Mouse (Mus musculus) kidney, postnatal 0 days (tissue): ENCODE measurements around the gene E2f3. TPM values are rescaled to one million over a fixed set of nuclear protein-coding genes. Genes with fewer than 3 reads are reported as not detected.

Experiments used
- ATAC-seq: fragments of 200-750 bp; cut with Nextera tagmentation; replicated peaks from 2 replicates; pipeline ENCODE4 v1.8.0; 2017; ENCODE audit warnings: low read depth, moderate number of reproducible peaks, moderate TSS enrichment, moderate library complexity; ENCODE audit not compliant: low FRiP score
- DNase-seq: peaks from one replicate; pipeline ENCODE4 v3.0.0-alpha.2; 2016; ENCODE audit warnings: low spot score
- H3K27ac ChIP-seq: fragments of 300-500 bp; sonication (generic); 2 replicates; pipeline ENCODE4 v1.5.1; 2014; ENCODE audit warnings: mild to moderate bottlenecking
- H3K27me3 ChIP-seq: fragments of 300-500 bp; sonication (generic); 2 replicates; pipeline ENCODE4 v1.6.1; 2014; ENCODE audit warnings: low read length, mixed read lengths; ENCODE audit not compliant: insufficient read depth
- H3K36me3 ChIP-seq: fragments of 300-500 bp; sonication (generic); 2 replicates; pipeline ENCODE4 v1.6.1; 2014; ENCODE audit warnings: low read length, mixed read lengths; ENCODE audit not compliant: insufficient read depth
- H3K4me1 ChIP-seq: fragments of 300-500 bp; sonication (generic); replicated peaks from 2 replicates; pipeline ENCODE4 v1.6.1; 2014; ENCODE audit warnings: antibody characterized with exemption, low read length, mixed read lengths; ENCODE audit not compliant: insufficient read depth
- H3K4me2 ChIP-seq: fragments of 300-500 bp; sonication (generic); 2 replicates; pipeline ENCODE4 v1.6.1; 2014; ENCODE audit warnings: mild to moderate bottlenecking, low read length, moderate library complexity, mixed read lengths
- H3K4me3 ChIP-seq: fragments of 300-500 bp; sonication (generic); replicated peaks from 2 replicates; pipeline ENCODE4 v1.5.1; 2014; ENCODE audit warnings: low read depth, low read length
- H3K9ac ChIP-seq: fragments of 300-500 bp; sonication (generic); 2 replicates; pipeline ENCODE4 v1.6.1; 2014; ENCODE audit warnings: low read depth, low read length
- H3K9me3 ChIP-seq: fragments of 300-500 bp; sonication (generic); replicated peaks from 2 replicates; pipeline ENCODE4 v1.6.1; 2016; ENCODE audit warnings: low read length, inconsistent platforms, mixed read lengths
- CTCF ChIP-seq: IDR thresholded peaks from 2 replicates; pipeline ENCODE4 v1.5.1; 2016; ENCODE audit warnings: antibody characterized with exemption, low read depth, mild to moderate bottlenecking, moderate library complexity
- WGBS: fragments of 180-500 bp; shearing (Covaris S2); extraction: QIAGEN DNeasy Blood & Tissue Kit; methylation state at CpG from one replicate; pipeline ENCODE4 v1.1.7; 2014; 5-methylcytosine and 5-hydroxymethylcytosine counted together
- polyA plus RNA-seq: library from polyadenylated mRNA; unstranded; fragments of >200 nt; fragmentation: Nextera tagmentation; extraction: Ambion mirVana; gene quantifications from 2 replicates; pipeline ENCODE4 v1.2.1, GENCODE M21; 2015

The E2f3 gene
- polyA plus RNA-seq, 1 experiment from 2014 or later = 8.2 TPM

GRCm38 (mm10) chr13:30001041-30001440 lies 15.2 kb upstream of the E2f3 start:
- no peak overlapping the region for H3K4me2 ChIP-seq
- no peaks in the 10 kb centered on the region for H3K36me3 ChIP-seq
- H3K9me3 ChIP-seq = no peaks in the 10 kb centered on the region
- H3K27me3 ChIP-seq = no peaks in the 10 kb centered on the region
- DNase-seq (peak; percentile 73), ATAC-seq (no peak)
- H3K9ac ChIP-seq = no peak overlapping the region
- no peak for TF ChIP-seq CTCF
- 0 out of 2 replicates have a peak, but pooled peaks cover 2% of the 10 kb centered on the region for H3K4me1 ChIP-seq
- H3K27ac ChIP-seq = no peak overlapping the region
- H3K4me3 ChIP-seq = no peak overlapping the region
- WGBS = 37% methylated on average over 5 of the region's 5 CpGs

GRCm38 (mm10) chr13:29987956-29988355 lies 2.1 kb upstream of the E2f3 start:
- no peaks in the 10 kb centered on the region for H3K9me3 ChIP-seq
- H3K4me3 ChIP-seq = no peak overlapping the region
- H3K9ac ChIP-seq = no peak overlapping the region
- DNase-seq (no peak), ATAC-seq (no peak)
- no peak for TF ChIP-seq CTCF
- H3K27ac ChIP-seq = no peak overlapping the region
- WGBS = 59% methylated on average over 6 of the region's 6 CpGs
- H3K4me2 ChIP-seq = no peak overlapping the region
- H3K27me3 ChIP-seq = no peaks in the 10 kb centered on the region
- no peaks in the 10 kb centered on the region for H3K36me3 ChIP-seq
- H3K4me1 ChIP-seq = no peaks in the 10 kb centered on the region

GRCm38 (mm10) chr13:29986756-29987120 lies 875 bp upstream of the E2f3 start:
- Histone ChIP-seq H3K9me3 (no peaks in the 10 kb centered on the region), H3K27ac (peak overlapping the region; percentile 80), H3K36me3 (no peaks in the 10 kb centered on the region), H3K9ac (peak overlapping the region; percentile 31; the same call in 1 of the 2 replicates), H3K4me1 (no peaks in the 10 kb centered on the region; the same call in 1 of the 2 replicates), H3K4me2 (peak overlapping the region; percentile 66), H3K4me3 (peak overlapping the region; percentile 40), H3K27me3 (no peaks in the 10 kb centered on the region)
- no peak for TF ChIP-seq CTCF
- DNase-seq = no peak
- 10% methylated on average over 9 of the region's 9 CpGs for WGBS
- ATAC-seq = no peak

GRCm38 (mm10) chr13:29985101-29985854 lies 585 bp downstream of the E2f3 start:
- no peaks in the 10 kb centered on the region for H3K27me3 ChIP-seq
- H3K9ac ChIP-seq = peak overlapping the region; percentile 97
- H3K9me3 ChIP-seq = no peaks in the 10 kb centered on the region
- no peaks in the 10 kb centered on the region; the same call in 1 of the 2 replicates for H3K4me1 ChIP-seq
- under 1% methylated on average over 60 of the region's 62 CpGs for WGBS
- H3K27ac ChIP-seq = peak overlapping the region; percentile 98
- peak overlapping the region; percentile 100 for H3K4me2 ChIP-seq
- no peaks in the 10 kb centered on the region for H3K36me3 ChIP-seq
- ATAC-seq = no peak
- no peak for TF ChIP-seq CTCF
- peak; percentile 70 for DNase-seq
- H3K4me3 ChIP-seq = peak overlapping the region; percentile 94

GRCm38 (mm10) chr13:29984286-29985100 lies 1.4 kb downstream of the E2f3 start:
- Histone ChIP-seq H3K4me3 (peak overlapping the region; percentile 94), H3K4me2 (peak overlapping the region; percentile 100), H3K9me3 (no peaks in the 10 kb centered on the region), H3K27me3 (no peaks in the 10 kb centered on the region), H3K27ac (peak overlapping the region; percentile 98), H3K9ac (peak overlapping the region; percentile 97), H3K36me3 (no peaks in the 10 kb centered on the region), H3K4me1 (no peaks in the 10 kb centered on the region; the same call in 1 of the 2 replicates)
- peak; percentile 10; the same call in 1 of the 2 replicates for TF ChIP-seq CTCF
- 0% methylated on average over 54 of the region's 69 CpGs for WGBS
- ATAC-seq (peak; percentile 15), DNase-seq (peak; percentile 81)

GRCm38 (mm10) chr13:29983523-29984191 lies 2.2 kb downstream of the E2f3 start:
- Histone ChIP-seq H3K4me3 (peak overlapping the region; percentile 94), H3K9me3 (no peaks in the 10 kb centered on the region), H3K4me2 (peak overlapping the region; percentile 100), H3K36me3 (0 out of 2 replicates have a peak, but pooled peaks cover 3% of the 10 kb centered on the region), H3K4me1 (peaks cover 4% of the 10 kb centered on the region), H3K27ac (peak overlapping the region; percentile 98), H3K27me3 (no peaks in the 10 kb centered on the region), H3K9ac (peak overlapping the region; percentile 97)
- ATAC-seq (no peak), DNase-seq (peak; percentile 59)
- TF ChIP-seq CTCF = no peak
- WGBS = under 1% methylated on average over 35 of the region's 35 CpGs
